Mouse (Mus musculus): ENCODE measurements around the gene Msi2. TPM values are rescaled to one million over a fixed set of nuclear protein-coding genes. Genes with fewer than 3 reads are reported as not detected.

The Msi2 gene
- polyA plus RNA-seq, 1 experiment from 2014 or later: 3.9 TPM

- H3K4me1 ChIP-seq (replicated peaks): peaks cover 70% of the 10 kb centered on the region
- H3K9me3 ChIP-seq (replicated peaks): no peaks in the 10 kb centered on the region
- no peaks in the 10 kb centered on the region for H3K27me3 ChIP-seq
- H3K36me3 ChIP-seq: no peaks in the 10 kb centered on the region
- H3K4me3 ChIP-seq (replicated peaks): no peak overlapping the region
- no peak overlapping the region for H3K9ac ChIP-seq
- DNase-seq (no peak), ATAC-seq (ENCODE audit: low read depth) (no peak)
- no peak overlapping the region for H3K27ac ChIP-seq
- H3K4me2 ChIP-seq: no peak overlapping the region
- WGBS (ENCODE audit: insufficient replicate concordance): 35% methylated on average over 3 of the region's 3 CpGs
Observed at GRCm38 (mm10) chr11:88631932-88632230, 86.4 kb downstream of the Msi2 start.

GRCm38 (mm10) chr11:88631084-88631931 is 87.0 kb downstream of the Msi2 start:
- Histone ChIP-seq H3K4me1 (replicated peaks) (peaks cover 73% of the 10 kb centered on the region), H3K9ac (no peak overlapping the region), H3K4me3 (replicated peaks) (no peak overlapping the region), H3K4me2 (no peak overlapping the region), H3K27ac (no peak overlapping the region), H3K9me3 (replicated peaks) (no peaks in the 10 kb centered on the region), H3K36me3 (no peaks in the 10 kb centered on the region), H3K27me3 (no peaks in the 10 kb centered on the region)
- WGBS (ENCODE audit: insufficient replicate concordance): 66% methylated on average over 8 of the region's 8 CpGs
- ATAC-seq (ENCODE audit: low read depth) (no peak), DNase-seq (no peak)

- no peak for ATAC-seq (ENCODE audit: low read depth)
- Histone ChIP-seq H3K36me3 (no peaks in the 10 kb centered on the region), H3K4me2 (no peak overlapping the region), H3K27ac (no peak overlapping the region), H3K9me3 (replicated peaks) (no peaks in the 10 kb centered on the region), H3K4me3 (replicated peaks) (no peak overlapping the region), H3K9ac (no peak overlapping the region; the same call in 1 of the 2 replicates), H3K4me1 (replicated peaks) (peaks cover 82% of the 10 kb centered on the region), H3K27me3 (no peaks in the 10 kb centered on the region)
- 60% methylated on average over 4 of the region's 4 CpGs for WGBS (ENCODE audit: insufficient replicate concordance)
- no peak for DNase-seq
Observed at GRCm38 (mm10) chr11:88629619-88630018, 88.7 kb downstream of the Msi2 start.

GRCm38 (mm10) chr11:88629165-88629564 is 89.1 kb downstream of the Msi2 start:
- Histone ChIP-seq H3K4me1 (replicated peaks) (peaks cover 86% of the 10 kb centered on the region), H3K27ac (no peak overlapping the region), H3K4me3 (replicated peaks) (no peak overlapping the region), H3K9ac (no peak overlapping the region), H3K9me3 (replicated peaks) (no peaks in the 10 kb centered on the region), H3K27me3 (no peaks in the 10 kb centered on the region), H3K36me3 (no peaks in the 10 kb centered on the region), H3K4me2 (no peak overlapping the region)
- 59% methylated on average over 4 of the region's 4 CpGs for WGBS (ENCODE audit: insufficient replicate concordance)
- no peak for DNase-seq
- no peak for ATAC-seq (ENCODE audit: low read depth)

GRCm38 (mm10) chr11:88628676-88629075 is 89.6 kb downstream of the Msi2 start:
- H3K9me3 ChIP-seq (replicated peaks): no peaks in the 10 kb centered on the region
- no peak for DNase-seq
- H3K36me3 ChIP-seq: no peaks in the 10 kb centered on the region
- H3K4me1 ChIP-seq (replicated peaks): peaks cover 86% of the 10 kb centered on the region
- H3K4me2 ChIP-seq: no peak overlapping the region
- H3K4me3 ChIP-seq (replicated peaks): no peak overlapping the region
- H3K9ac ChIP-seq: no peak overlapping the region
- WGBS (ENCODE audit: insufficient replicate concordance): 42% methylated on average over 3 of the region's 3 CpGs
- no peak overlapping the region for H3K27ac ChIP-seq
- no peak for ATAC-seq (ENCODE audit: low read depth)
- no peaks in the 10 kb centered on the region for H3K27me3 ChIP-seq

GRCm38 (mm10) chr11:88627327-88627726 is 91.0 kb downstream of the Msi2 start:
- Histone ChIP-seq H3K36me3 (no peaks in the 10 kb centered on the region), H3K9ac (no peak overlapping the region), H3K9me3 (replicated peaks) (no peaks in the 10 kb centered on the region), H3K4me1 (replicated peaks) (peaks cover 88% of the 10 kb centered on the region), H3K4me3 (replicated peaks) (no peak overlapping the region), H3K27ac (no peak overlapping the region), H3K4me2 (no peak overlapping the region), H3K27me3 (no peaks in the 10 kb centered on the region)
- ATAC-seq (ENCODE audit: low read depth): no peak
- 38% methylated on average over 7 of the region's 7 CpGs for WGBS (ENCODE audit: insufficient replicate concordance)
- no peak for DNase-seq

GRCm38 (mm10) chr11:88626576-88626975 is 91.7 kb downstream of the Msi2 start:
- 72% methylated on average over 8 of the region's 8 CpGs for WGBS (ENCODE audit: insufficient replicate concordance)
- peaks cover 88% of the 10 kb centered on the region for H3K4me1 ChIP-seq (replicated peaks)
- H3K4me2 ChIP-seq: no peak overlapping the region
- no peaks in the 10 kb centered on the region for H3K27me3 ChIP-seq
- no peaks in the 10 kb centered on the region for H3K9me3 ChIP-seq (replicated peaks)
- H3K9ac ChIP-seq: no peak overlapping the region
- H3K36me3 ChIP-seq: no peaks in the 10 kb centered on the region
- DNase-seq (no peak), ATAC-seq (ENCODE audit: low read depth) (no peak)
- H3K27ac ChIP-seq: no peak overlapping the region
- H3K4me3 ChIP-seq (replicated peaks): no peak overlapping the region

GRCm38 (mm10) chr11:88626061-88626460 is 92.3 kb downstream of the Msi2 start:
- whole genome bisulfite sequencing (ENCODE audit: insufficient replicate concordance): 83% methylated on average over 9 of the region's 9 CpGs
- Histone ChIP-seq H3K27me3 (no peaks in the 10 kb centered on the region), H3K9ac (no peak overlapping the region), H3K36me3 (no peaks in the 10 kb centered on the region), H3K4me1 (replicated peaks) (peaks cover 90% of the 10 kb centered on the region), H3K4me2 (no peak overlapping the region), H3K4me3 (replicated peaks) (no peak overlapping the region), H3K9me3 (replicated peaks) (no peaks in the 10 kb centered on the region), H3K27ac (no peak overlapping the region)
- no peak for ATAC-seq (ENCODE audit: low read depth)
- no peak for DNase-seq

GRCm38 (mm10) chr11:88625063-88625462 is 93.2 kb downstream of the Msi2 start:
- H3K4me3 ChIP-seq (replicated peaks): no peak overlapping the region
- H3K4me2 ChIP-seq: no peak overlapping the region
- DNase-seq: no peak
- H3K27me3 ChIP-seq: no peaks in the 10 kb centered on the region
- 78% methylated on average over 14 of the region's 14 CpGs for WGBS (ENCODE audit: insufficient replicate concordance)
- no peaks in the 10 kb centered on the region for H3K9me3 ChIP-seq (replicated peaks)
- no peak for ATAC-seq (ENCODE audit: low read depth)
- no peak overlapping the region for H3K27ac ChIP-seq
- H3K4me1 ChIP-seq (replicated peaks): peaks cover 90% of the 10 kb centered on the region
- no peaks in the 10 kb centered on the region for H3K36me3 ChIP-seq
- no peak overlapping the region for H3K9ac ChIP-seq

- H3K27ac ChIP-seq: no peak overlapping the region
- H3K9ac ChIP-seq: no peak overlapping the region
- DNase-seq (no peak), ATAC-seq (ENCODE audit: low read depth) (no peak)
- no peak overlapping the region for H3K4me3 ChIP-seq (replicated peaks)
- H3K36me3 ChIP-seq: no peaks in the 10 kb centered on the region
- 82% methylated on average over 6 of the region's 6 CpGs for WGBS (ENCODE audit: insufficient replicate concordance)
- no peaks in the 10 kb centered on the region for H3K27me3 ChIP-seq
- peaks cover 92% of the 10 kb centered on the region for H3K4me1 ChIP-seq (replicated peaks)
- no peak overlapping the region for H3K4me2 ChIP-seq
- H3K9me3 ChIP-seq (replicated peaks): no peaks in the 10 kb centered on the region
Observed at GRCm38 (mm10) chr11:88624627-88625026, 93.7 kb downstream of the Msi2 start.

- ATAC-seq (ENCODE audit: low read depth): no peak
- no peak for DNase-seq
- H3K27me3 ChIP-seq: no peaks in the 10 kb centered on the region
- no peak overlapping the region for H3K4me3 ChIP-seq (replicated peaks)
- H3K36me3 ChIP-seq: no peaks in the 10 kb centered on the region
- no peak overlapping the region for H3K9ac ChIP-seq
- H3K4me1 ChIP-seq (replicated peaks): peaks cover 92% of the 10 kb centered on the region
- no peaks in the 10 kb centered on the region for H3K9me3 ChIP-seq (replicated peaks)
- H3K27ac ChIP-seq: no peak overlapping the region
- 56% methylated on average over 6 of the region's 6 CpGs for WGBS (ENCODE audit: insufficient replicate concordance)
- no peak overlapping the region for H3K4me2 ChIP-seq
Observed at GRCm38 (mm10) chr11:88623671-88624070, 94.6 kb downstream of the Msi2 start.

- Histone ChIP-seq H3K4me3 (replicated peaks) (no peak overlapping the region), H3K36me3 (no peaks in the 10 kb centered on the region), H3K27me3 (no peaks in the 10 kb centered on the region), H3K9ac (no peak overlapping the region), H3K4me2 (no peak overlapping the region), H3K9me3 (replicated peaks) (no peaks in the 10 kb centered on the region), H3K4me1 (replicated peaks) (peaks cover 88% of the 10 kb centered on the region), H3K27ac (no peak overlapping the region)
- no peak for ATAC-seq (ENCODE audit: low read depth)
- DNase-seq: no peak
- 29% methylated on average over 6 of the region's 6 CpGs for WGBS (ENCODE audit: insufficient replicate concordance)
Observed at GRCm38 (mm10) chr11:88622496-88622895, 95.8 kb downstream of the Msi2 start.
